Mouse (Mus musculus) liver, embryonic 13.5 days (tissue): ENCODE data around the gene Zfp277. TPM values are rescaled to one million over a fixed set of nuclear protein-coding genes. Genes with fewer than 3 reads are reported as not detected.

ENCODE experiments used
- ATAC-seq: fragments of 200-750 bp; cut with Nextera tagmentation; 2 replicates; pipeline ENCODE4 v1.8.0; 2017; ENCODE audit warnings: low read depth, mild to moderate bottlenecking, moderate number of reproducible peaks, moderate library complexity
- DNase-seq: peaks from one replicate; pipeline ENCODE4 v3.0.0; 2022
- H3K27ac ChIP-seq: fragments of 300-500 bp; sonication (generic); 2 replicates; pipeline ENCODE4 v1.5.1; 2015; ENCODE audit warnings: moderate library complexity, mild to moderate bottlenecking, inconsistent platforms
- H3K27me3 ChIP-seq: fragments of 300-500 bp; sonication (generic); 2 replicates; pipeline ENCODE4 v1.6.1; 2015; ENCODE audit warnings: mild to moderate bottlenecking, inconsistent platforms
- H3K36me3 ChIP-seq: fragments of 300-500 bp; sonication (generic); 2 replicates; pipeline ENCODE4 v1.6.1; 2015; ENCODE audit warnings: mild to moderate bottlenecking, inconsistent platforms
- H3K4me1 ChIP-seq: fragments of 300-500 bp; sonication (generic); replicated peaks from 2 replicates; pipeline ENCODE4 v1.6.1; 2015; ENCODE audit warnings: inconsistent platforms
- H3K4me2 ChIP-seq: fragments of 300-500 bp; sonication (generic); 2 replicates; pipeline ENCODE4 v1.6.1; 2015; ENCODE audit warnings: inconsistent platforms, mild to moderate bottlenecking, moderate library complexity
- H3K4me3 ChIP-seq: fragments of 300-500 bp; sonication (generic); replicated peaks from 2 replicates; pipeline ENCODE4 v1.5.1; 2015; ENCODE audit warnings: mild to moderate bottlenecking, inconsistent platforms
- H3K9ac ChIP-seq: fragments of 300-500 bp; sonication (generic); 2 replicates; pipeline ENCODE4 v1.6.1; 2015; ENCODE audit warnings: mild to moderate bottlenecking, inconsistent platforms
- H3K9me3 ChIP-seq: fragments of 300-500 bp; sonication (generic); replicated peaks from 2 replicates; pipeline ENCODE4 v1.6.1; 2016; ENCODE audit warnings: inconsistent platforms
- WGBS: fragments of 180-500 bp; shearing (Covaris S2); methylation state at CpG from one replicate; pipeline ENCODE4 v1.1.7; 2015; ENCODE audit not compliant: insufficient replicate concordance; 5-methylcytosine and 5-hydroxymethylcytosine counted together
- polyA plus RNA-seq: library from polyadenylated mRNA; unstranded; fragments of >200 nt; fragmentation: Nextera tagmentation; extraction: Ambion mirVana; gene quantifications from 2 replicates; pipeline ENCODE4 v1.2.1, GENCODE M21; 2015

Zfp277 gene
- polyA plus RNA-seq, 1 experiment from 2014 or later: 9.3 TPM

DNA sequence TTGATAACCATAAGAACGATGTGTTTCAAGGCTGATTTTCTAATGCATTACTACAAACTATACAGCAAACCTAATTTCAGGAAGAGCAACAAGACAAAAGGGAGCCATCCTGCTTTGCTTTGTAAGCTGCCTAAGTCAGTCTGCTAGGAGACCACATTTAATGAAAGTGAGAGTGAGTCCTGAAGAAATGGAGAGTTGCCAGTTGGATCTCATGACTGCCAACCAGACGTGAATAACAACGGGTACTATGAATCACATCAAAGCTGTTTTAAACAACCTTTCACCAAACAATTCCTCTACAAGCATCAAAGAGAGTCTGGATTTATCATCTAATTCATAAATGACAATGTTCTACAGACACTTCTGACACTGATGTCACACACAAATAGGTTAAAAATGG is 11.6 kb downstream of the Zfp277 start:
- Histone ChIP-seq H3K9me3 (no peaks in the 10 kb centered on the region), H3K27me3 (no peaks in the 10 kb centered on the region), H3K27ac (no peak overlapping the region), H3K4me2 (no peak overlapping the region), H3K36me3 (no peaks in the 10 kb centered on the region), H3K4me3 (no peak overlapping the region), H3K9ac (no peak overlapping the region), H3K4me1 (peaks cover 16% of the 10 kb centered on the region)
- ATAC-seq (no peak), DNase-seq (no peak)
- 53% methylated on average over 3 of the region's 3 CpGs for WGBS

DNA sequence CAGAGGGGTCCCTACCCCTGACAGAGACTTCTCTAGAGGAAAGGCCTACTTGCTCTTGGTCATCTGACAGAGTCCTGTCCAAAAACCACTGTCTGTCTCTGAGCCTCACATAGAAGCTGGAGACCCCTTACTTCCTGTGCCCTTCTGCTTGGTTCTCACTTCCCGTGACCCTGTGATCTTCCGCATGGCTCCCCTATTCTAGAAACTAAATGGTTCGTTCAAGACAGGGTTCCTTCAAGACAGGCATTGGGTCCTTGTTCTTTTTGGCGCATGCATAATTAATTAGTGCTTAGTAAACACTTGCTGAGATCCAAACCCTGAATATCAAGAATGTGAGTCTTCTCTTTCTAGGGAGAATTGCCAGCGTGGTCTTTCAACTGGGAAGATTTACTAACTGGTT is 14.6 kb downstream of the Zfp277 start:
- Histone ChIP-seq H3K4me1 (peaks cover 16% of the 10 kb centered on the region), H3K4me3 (no peak overlapping the region), H3K27me3 (no peaks in the 10 kb centered on the region), H3K9ac (no peak overlapping the region), H3K27ac (no peak overlapping the region), H3K9me3 (no peaks in the 10 kb centered on the region), H3K36me3 (no peaks in the 10 kb centered on the region), H3K4me2 (no peak overlapping the region)
- no peak for DNase-seq
- WGBS: 67% methylated on average over 5 of the region's 5 CpGs
- ATAC-seq: no peak

DNA sequence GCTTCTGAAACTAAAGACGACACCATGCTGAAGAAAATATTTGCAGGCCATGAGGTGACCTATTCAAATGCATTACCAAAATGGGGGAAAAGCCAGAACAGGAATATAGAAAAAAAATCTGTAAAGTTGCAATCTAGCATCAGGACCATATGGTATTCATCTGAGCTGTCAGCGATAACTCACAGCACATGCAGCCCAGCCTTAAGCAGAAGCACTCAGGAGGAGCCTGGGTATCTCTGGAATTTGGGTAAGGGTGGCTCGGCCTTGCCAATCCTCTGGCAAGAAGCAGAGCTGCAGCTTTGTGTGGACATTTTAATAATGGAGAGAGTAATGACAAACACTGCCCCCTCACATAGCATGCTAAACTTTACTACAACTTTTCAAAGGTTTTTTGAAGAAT is 15.7 kb downstream of the Zfp277 start:
- H3K27me3 ChIP-seq: no peaks in the 10 kb centered on the region
- WGBS: 72% methylated on average over 3 of the region's 3 CpGs
- no peak overlapping the region for H3K9ac ChIP-seq
- no peak overlapping the region for H3K4me2 ChIP-seq
- ATAC-seq: no peak
- peaks cover 16% of the 10 kb centered on the region for H3K4me1 ChIP-seq
- no peaks in the 10 kb centered on the region for H3K36me3 ChIP-seq
- H3K4me3 ChIP-seq: no peak overlapping the region
- DNase-seq: no peak
- no peak overlapping the region for H3K27ac ChIP-seq
- no peaks in the 10 kb centered on the region for H3K9me3 ChIP-seq

DNA sequence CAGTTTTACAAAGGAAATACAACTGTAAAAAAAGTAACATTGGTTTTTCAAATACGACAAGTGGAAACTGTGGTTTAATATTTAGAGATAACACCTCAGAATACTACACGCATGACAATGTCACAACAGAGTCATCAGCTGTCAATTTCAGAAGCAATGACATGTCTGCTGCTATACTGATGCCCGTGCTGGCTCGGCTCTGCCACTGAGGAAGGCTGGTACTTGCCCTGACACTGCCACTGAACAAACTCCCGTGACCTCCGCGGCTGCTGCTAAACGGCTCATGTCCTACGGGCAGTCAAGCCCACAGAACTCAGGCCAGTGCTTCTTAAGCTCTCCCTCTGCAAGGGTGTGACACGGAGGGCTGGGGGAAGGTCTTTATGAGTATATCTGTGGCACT is 18.1 kb downstream of the Zfp277 start:
- Histone ChIP-seq H3K4me3 (no peak overlapping the region), H3K9ac (no peak overlapping the region), H3K27ac (no peak overlapping the region), H3K4me2 (no peak overlapping the region), H3K27me3 (no peaks in the 10 kb centered on the region), H3K9me3 (no peaks in the 10 kb centered on the region), H3K4me1 (peaks cover 11% of the 10 kb centered on the region), H3K36me3 (no peaks in the 10 kb centered on the region)
- DNase-seq (no peak), ATAC-seq (no peak)
- WGBS: 68% methylated on average over 10 of the region's 10 CpGs

DNA sequence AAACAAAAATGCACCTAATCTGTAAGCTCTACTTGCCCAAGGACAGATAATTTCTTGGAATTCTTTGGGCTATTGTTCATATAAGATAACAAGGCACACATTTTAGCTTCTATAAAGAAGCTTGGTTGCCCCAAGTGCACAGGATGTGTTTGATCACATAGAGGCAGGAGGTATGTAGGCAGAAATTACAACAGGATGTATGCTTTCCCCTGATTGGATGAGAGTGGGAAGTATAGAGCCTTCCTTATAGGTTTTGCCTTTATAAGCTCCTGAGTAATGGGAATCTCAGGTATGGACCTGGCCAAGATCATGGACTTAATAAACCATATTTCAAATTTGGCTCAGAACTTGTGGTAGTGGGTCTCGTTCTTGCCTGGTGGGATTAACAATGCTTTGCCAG is 20.7 kb downstream of the Zfp277 start:
- H3K9ac ChIP-seq: no peak overlapping the region
- no peak overlapping the region for H3K4me3 ChIP-seq
- H3K27ac ChIP-seq: no peak overlapping the region
- WGBS: 72% methylated on average over 1 of the region's 1 CpGs
- H3K36me3 ChIP-seq: no peaks in the 10 kb centered on the region
- no peak overlapping the region for H3K4me2 ChIP-seq
- no peaks in the 10 kb centered on the region for H3K9me3 ChIP-seq
- DNase-seq (no peak), ATAC-seq (no peak)
- no peaks in the 10 kb centered on the region for H3K27me3 ChIP-seq
- no peaks in the 10 kb centered on the region for H3K4me1 ChIP-seq

DNA sequence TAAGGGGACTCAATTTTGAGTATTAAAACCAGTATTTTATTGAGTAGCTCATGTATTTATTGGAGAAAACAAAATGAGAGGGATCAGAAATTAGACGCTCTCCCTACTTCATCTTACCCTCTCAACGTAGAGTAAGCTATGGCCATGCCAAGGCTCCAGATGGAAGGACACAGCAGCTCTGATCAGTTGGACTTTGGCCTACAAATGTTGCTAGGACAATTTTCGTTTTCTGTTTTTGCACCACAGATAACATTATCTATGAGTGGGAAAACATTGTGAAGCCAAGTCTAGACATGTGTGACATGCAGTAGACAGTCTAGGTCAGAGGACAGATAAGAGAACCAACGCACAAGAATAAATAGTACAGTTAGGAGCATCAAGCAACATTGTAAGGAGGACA is 28.4 kb downstream of the Zfp277 start:
- no peaks in the 10 kb centered on the region for H3K27me3 ChIP-seq
- no peak overlapping the region for H3K9ac ChIP-seq
- H3K4me3 ChIP-seq: no peak overlapping the region
- no peaks in the 10 kb centered on the region for H3K36me3 ChIP-seq
- ATAC-seq (no peak), DNase-seq (no peak)
- H3K9me3 ChIP-seq: no peaks in the 10 kb centered on the region
- no peaks in the 10 kb centered on the region for H3K4me1 ChIP-seq
- 49% methylated on average over 4 of the region's 4 CpGs for WGBS
- no peak overlapping the region for H3K27ac ChIP-seq
- no peak overlapping the region for H3K4me2 ChIP-seq

DNA sequence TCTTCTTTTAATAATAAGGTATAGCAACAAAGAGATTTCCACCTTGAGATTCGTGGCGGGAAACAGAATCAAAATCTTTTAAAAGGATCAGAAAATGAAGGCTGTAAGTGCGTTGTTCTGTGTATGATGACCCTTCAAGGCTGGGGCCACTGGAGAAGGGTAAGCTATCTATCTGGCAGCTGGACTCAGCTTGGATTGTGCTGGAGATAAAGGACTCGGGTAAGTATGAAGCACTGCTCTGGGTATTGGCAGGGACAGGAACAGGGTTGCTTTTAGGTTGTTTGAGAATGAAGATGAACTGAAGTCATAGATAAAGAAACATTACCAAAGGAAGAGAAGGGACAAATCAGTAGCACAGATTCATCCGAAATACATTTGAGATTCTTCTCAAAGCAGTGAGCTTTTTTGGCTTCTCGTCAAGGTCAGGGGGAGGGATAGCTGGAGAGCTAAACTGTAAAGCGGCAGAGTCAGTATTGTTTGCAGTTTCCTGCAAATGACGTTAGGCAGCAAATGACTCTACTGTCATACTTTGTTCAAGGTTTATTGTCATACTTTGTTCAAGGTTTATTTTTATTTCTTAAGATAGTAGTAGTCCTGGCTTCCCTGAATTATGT is 30.3 kb downstream of the Zfp277 start:
- no peak for DNase-seq
- Histone ChIP-seq H3K27me3 (no peaks in the 10 kb centered on the region), H3K27ac (no peak overlapping the region), H3K4me3 (no peak overlapping the region), H3K4me2 (no peak overlapping the region), H3K36me3 (no peaks in the 10 kb centered on the region), H3K9me3 (no peaks in the 10 kb centered on the region), H3K9ac (no peak overlapping the region), H3K4me1 (no peaks in the 10 kb centered on the region)
- no peak for ATAC-seq
- 62% methylated on average over 8 of the region's 8 CpGs for WGBS

DNA sequence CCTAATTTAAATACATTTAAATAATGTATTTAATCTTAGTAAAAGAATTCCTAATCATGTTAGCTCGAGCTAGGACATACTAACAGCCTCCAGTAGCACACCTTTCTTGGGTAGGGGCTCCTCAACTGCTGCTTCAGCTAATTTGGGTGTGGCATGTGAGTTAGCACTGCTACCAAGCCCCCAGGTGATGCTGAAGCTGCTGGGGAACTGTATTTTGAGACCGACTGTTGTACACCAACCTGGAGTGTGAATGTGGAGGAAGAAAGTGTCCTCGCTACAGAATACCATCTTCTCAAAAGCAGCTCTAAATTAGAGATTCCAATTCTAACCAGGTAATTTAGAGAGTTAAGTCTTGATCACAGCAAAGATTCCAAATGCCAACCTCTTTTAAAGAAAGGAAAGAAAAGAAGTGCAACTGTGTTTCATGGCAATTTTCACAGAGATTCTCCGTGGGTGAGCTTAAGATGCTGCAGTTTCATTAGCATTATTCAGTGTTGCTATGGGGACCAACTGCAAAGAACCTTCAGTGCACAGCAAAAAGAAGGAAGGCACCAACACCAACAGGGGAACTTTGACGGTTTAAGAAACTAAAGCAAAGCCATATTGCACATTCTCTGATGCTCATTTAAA is 30.9 kb downstream of the Zfp277 start:
- 65% methylated on average over 5 of the region's 5 CpGs for WGBS
- H3K4me3 ChIP-seq: no peak overlapping the region
- H3K36me3 ChIP-seq: no peaks in the 10 kb centered on the region
- H3K4me2 ChIP-seq: no peak overlapping the region
- H3K27me3 ChIP-seq: no peaks in the 10 kb centered on the region
- no peak overlapping the region for H3K27ac ChIP-seq
- no peaks in the 10 kb centered on the region for H3K9me3 ChIP-seq
- H3K9ac ChIP-seq: no peak overlapping the region
- no peak for DNase-seq
- H3K4me1 ChIP-seq: no peaks in the 10 kb centered on the region
- ATAC-seq: no peak

DNA sequence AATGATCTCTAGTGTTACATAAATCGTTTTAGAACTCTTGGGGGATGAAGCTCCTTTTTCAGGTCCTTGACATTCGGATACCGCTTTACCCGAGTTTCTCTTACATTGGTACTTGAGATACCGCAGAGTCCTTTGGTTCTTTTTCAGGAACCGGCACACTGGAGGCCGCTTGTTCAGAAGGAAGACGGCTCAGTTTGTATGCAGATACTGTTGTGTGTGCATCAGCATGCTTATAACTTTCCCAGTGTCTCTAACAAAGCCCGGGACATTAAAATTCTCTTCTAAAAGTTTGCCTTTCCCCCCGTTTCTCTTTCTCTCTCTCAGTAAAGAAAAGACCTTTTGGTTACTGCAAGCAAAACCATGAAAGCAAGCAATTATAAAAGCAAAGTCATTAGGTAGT is 45.9 kb downstream of the Zfp277 start:
- no peak for ATAC-seq
- WGBS: 80% methylated on average over 10 of the region's 10 CpGs

DNA sequence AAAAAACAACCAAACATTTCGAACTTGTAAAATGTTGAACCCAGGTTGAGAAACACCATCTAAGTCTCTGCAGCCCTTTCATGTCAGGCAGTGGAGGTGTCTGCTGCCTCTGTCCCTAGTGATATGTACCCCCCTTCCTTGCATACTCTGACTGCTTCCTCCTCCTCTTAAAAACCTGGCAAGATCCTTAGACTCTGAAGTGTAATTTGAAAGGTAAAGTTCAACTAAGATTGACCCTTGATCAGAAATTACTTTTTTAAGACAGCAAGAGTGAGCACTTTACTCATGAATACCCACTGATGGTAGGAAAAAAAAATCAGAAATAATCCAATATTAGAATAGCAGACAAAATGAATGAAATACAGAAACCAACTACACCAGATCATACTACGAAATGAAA is 46.3 kb downstream of the Zfp277 start:
- peaks cover 6% of the 10 kb centered on the region; the same call in 1 of the 2 replicates for H3K36me3 ChIP-seq
- DNase-seq (no peak), ATAC-seq (no peak)
- H3K9me3 ChIP-seq: no peaks in the 10 kb centered on the region
- 66% methylated on average over 2 of the region's 2 CpGs for WGBS
- no peak overlapping the region for H3K4me3 ChIP-seq
- H3K9ac ChIP-seq: no peak overlapping the region
- no peak overlapping the region for H3K27ac ChIP-seq
- no peaks in the 10 kb centered on the region for H3K27me3 ChIP-seq
- no peak overlapping the region for H3K4me2 ChIP-seq
- H3K4me1 ChIP-seq: no peaks in the 10 kb centered on the region

More for the DNA sequence above, 45.9 kb downstream of the Zfp277 start:
- no peaks in the 10 kb centered on the region for H3K4me1 ChIP-seq
- H3K9ac ChIP-seq: no peak overlapping the region
- no peak for DNase-seq
- no peaks in the 10 kb centered on the region for H3K9me3 ChIP-seq
- no peak overlapping the region for H3K27ac ChIP-seq
- peaks cover 6% of the 10 kb centered on the region; the same call in 1 of the 2 replicates for H3K36me3 ChIP-seq
- no peak overlapping the region for H3K4me2 ChIP-seq
- no peak overlapping the region for H3K4me3 ChIP-seq
- no peaks in the 10 kb centered on the region for H3K27me3 ChIP-seq

DNA sequence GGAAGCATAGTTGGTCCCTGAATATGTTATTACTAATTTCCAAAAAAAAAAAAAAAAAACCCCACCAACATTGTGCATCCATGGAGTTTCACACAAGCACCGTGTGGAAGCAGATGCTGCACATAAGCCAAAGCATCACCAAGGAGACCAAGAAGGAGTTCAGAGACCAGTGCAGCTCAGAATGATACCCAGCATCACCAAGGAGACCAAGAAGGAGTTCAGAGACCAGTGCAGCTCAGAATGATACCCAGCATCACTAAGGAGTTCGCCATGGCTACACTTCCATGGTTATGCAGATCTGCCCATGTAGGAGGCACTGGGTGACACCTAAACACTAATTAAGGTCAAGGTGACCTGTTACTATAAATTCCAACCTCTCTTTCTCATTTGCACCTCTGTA is 46.8 kb downstream of the Zfp277 start:
- Histone ChIP-seq H3K4me2 (no peak overlapping the region), H3K4me1 (no peaks in the 10 kb centered on the region), H3K27ac (no peak overlapping the region), H3K9me3 (no peaks in the 10 kb centered on the region), H3K4me3 (no peak overlapping the region), H3K36me3 (peaks cover 6% of the 10 kb centered on the region; the same call in 1 of the 2 replicates), H3K27me3 (no peaks in the 10 kb centered on the region), H3K9ac (no peak overlapping the region)
- WGBS: 70% methylated on average over 2 of the region's 2 CpGs
- no peak for ATAC-seq
- no peak for DNase-seq

DNA sequence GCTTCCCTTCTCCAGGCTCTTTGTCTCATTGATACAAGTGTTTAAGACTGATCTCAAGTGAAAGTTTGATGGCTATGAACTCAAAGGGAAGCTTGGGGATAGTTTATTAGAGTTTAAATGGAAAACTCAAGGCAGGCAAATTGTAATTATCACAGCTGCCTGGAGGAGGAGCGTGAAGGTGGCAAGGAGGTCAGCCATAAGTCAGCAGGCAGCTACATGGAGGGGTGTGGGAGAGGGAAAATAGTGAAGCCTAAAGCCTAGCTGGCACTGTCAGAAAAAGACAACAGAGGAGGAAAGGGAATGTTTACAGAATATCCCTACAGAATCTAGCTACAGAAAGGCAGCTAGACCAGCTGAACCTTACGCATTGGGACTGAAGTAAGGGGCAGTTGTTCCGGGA is 52.8 kb downstream of the Zfp277 start:
- H3K4me1 ChIP-seq: no peaks in the 10 kb centered on the region
- no peak for DNase-seq
- no peak overlapping the region for H3K4me2 ChIP-seq
- H3K4me3 ChIP-seq: no peak overlapping the region
- H3K9me3 ChIP-seq: no peaks in the 10 kb centered on the region
- no peak for ATAC-seq
- 69% methylated on average over 3 of the region's 3 CpGs for WGBS
- H3K27me3 ChIP-seq: no peaks in the 10 kb centered on the region
- no peaks in the 10 kb centered on the region for H3K36me3 ChIP-seq
- no peak overlapping the region for H3K27ac ChIP-seq
- H3K9ac ChIP-seq: no peak overlapping the region
